Mouse (Mus musculus) embryonic stem cell, embryonic (primary cell): Measurements from ENCODE around the gene Tapbp.
"Not testable (repeated sequence)": the region's sequence is repeated elsewhere in the genome, so short reads cannot be mapped to it uniquely, and the experiment has no call there.

Source experiments
- CTCF ChIA-PET, 4 experiments: fragments of 300-600 bp in 2 of 4; fragments of 350-600 bp in 2 of 4; sonication (Branson Sonifier 250); formaldehyde crosslinking; loops; one replicate each; lab custom pipeline; 2022; ENCODE audit warnings: inconsistent platforms in 2 of 4; lab: Charles Lee
- POLR2A ChIA-PET, 4 experiments: fragments of 300-600 bp in 2 of 4; fragments of 350-600 bp in 2 of 4; sonication (Branson Sonifier 250); formaldehyde crosslinking; loops; one replicate each; lab custom pipeline; 2022; ENCODE audit warnings: antibody characterized with exemption in 4 of 4, inconsistent platforms in 1 of 4; lab: Charles Lee

Gene Tapbp

GRCm38 (mm10) chr17:33898193-33898592, 17.5 kb upstream of the Tapbp start:
- CTCF ChIA-PET, result interaction anchor here in 3 of 4 experiments (0.6 to 3.7 kb wide), 11 partner anchors 11 to 86 kb away, joined by 3 to 29 read pairs (median 9); partner anchors contain the start of genes Tapbp (in 2 of the 3), Zbtb22 (in 2 of the 3), B3galt4 (in 1 of the 3) and Daxx (in 1 of the 3)
- POLR2A ChIA-PET, result interaction anchor here (0.6 to 11.0 kb wide), 16 partner anchors 10 to 73 kb away, joined by 3 to 258 read pairs (median 5); partner anchors contain the start of genes Tapbp (in 4 of the 4), Zbtb22 (in 4 of the 4), Daxx (in 3 of the 4) and B3galt4 (in 1 of the 4)

GRCm38 (mm10) chr17:33899642-33900041, 16.1 kb upstream of the Tapbp start:
- CTCF ChIA-PET, result interaction anchor here in 3 of 4 experiments (0.7 to 3.7 kb wide), 7 partner anchors 11 to 31 kb away, joined by 3 to 29 read pairs (median 3); partner anchors contain the start of genes Tapbp (in 2 of the 3) and Zbtb22 (in 2 of the 3)
- POLR2A ChIA-PET, result interaction anchor here in 3 of 4 experiments (0.6 to 11.0 kb wide), 16 partner anchors 7 to 81 kb away, joined by 3 to 258 read pairs (median 6); partner anchors contain the start of genes Daxx (in 3 of the 3), Tapbp (in 2 of the 3), Zbtb22 (in 2 of the 3) and B3galt4 (in 1 of the 3)

- POLR2A ChIA-PET, result interaction anchor here (0.7 to 11.0 kb wide), 17 partner anchors 7 to 128 kb away, joined by 3 to 258 read pairs (median 3); partner anchors contain the start of genes Daxx (in 3 of the 4), Tapbp (in 3 of the 4), Zbtb22 (in 3 of the 4) and H2-Ke6 (in 1 of the 4)
- CTCF ChIA-PET, result interaction anchor here in 3 of 4 experiments (0.6 to 3.7 kb wide), 4 partner anchors 10 to 506 kb away, joined by 3 to 12 read pairs (median 4); partner anchors contain the start of genes Tapbp (in 1 of the 3) and Zbtb22 (in 1 of the 3)
Measured at GRCm38 (mm10) chr17:33900281-33900988, 15.3 kb upstream of the Tapbp start.

GRCm38 (mm10) chr17:33900989-33901314, 14.7 kb upstream of the Tapbp start:
- CTCF ChIA-PET, result interaction anchor here in 1 of 4 experiments (3.7 kb wide), 1 partner anchor 15 kb away, joined by 12 read pairs; the partner anchor contains the start of genes Tapbp and Zbtb22
- POLR2A ChIA-PET, result interaction anchor here (0.7 to 11.0 kb wide), 14 partner anchors 8 to 127 kb away, joined by 3 to 258 read pairs (median 3); partner anchors contain the start of genes Daxx (in 3 of the 4), Tapbp (in 2 of the 4), Zbtb22 (in 2 of the 4) and H2-Ke6 (in 1 of the 4)

- POLR2A ChIA-PET, result interaction anchor here in 3 of 4 experiments (0.7 to 11.0 kb wide), 22 partner anchors 7 to 1004 kb away, joined by 3 to 258 read pairs (median 4); partner anchors contain the start of genes Daxx (in 3 of the 3), Ndufa7 (in 2 of the 3), Rps28 (in 2 of the 3) and Tapbp (in 2 of the 3)
- CTCF ChIA-PET, result interaction anchor here in 2 of 4 experiments (0.6 to 3.1 kb wide), 4 partner anchors 10 to 242 kb away, joined by 4 to 24 read pairs (median 6); partner anchors contain the start of gene Kifc1 (in 1 of the 2)
Measured at GRCm38 (mm10) chr17:33901653-33902052, 14.0 kb upstream of the Tapbp start.

- CTCF ChIA-PET, result interaction anchor here in 2 of 4 experiments (0.6 to 3.1 kb wide), 4 partner anchors 10 to 243 kb away, joined by 4 to 24 read pairs (median 6); partner anchors contain the start of gene Kifc1 (in 1 of the 2)
- POLR2A ChIA-PET, result interaction anchor here in 3 of 4 experiments (0.7 to 11.0 kb wide), 19 partner anchors 8 to 1004 kb away, joined by 3 to 258 read pairs (median 4); partner anchors contain the start of genes Daxx (in 2 of the 3), Ndufa7 (in 2 of the 3), Rps28 (in 2 of the 3) and Tapbp (in 2 of the 3)
Measured at GRCm38 (mm10) chr17:33902079-33902478, 13.6 kb upstream of the Tapbp start.

GRCm38 (mm10) chr17:33902491-33902890, 13.2 kb upstream of the Tapbp start:
- CTCF ChIA-PET, result interaction anchor here in 3 of 4 experiments (0.6 to 3.1 kb wide), 6 partner anchors 10 to 243 kb away, joined by 4 to 24 read pairs (median 6); partner anchors contain the start of gene Kifc1 (in 1 of the 3)

GRCm38 (mm10) chr17:33903911-33904651, 11.6 kb upstream of the Tapbp start:
- ChIA-PET CTCF (interaction anchor here (0.5 to 3.1 kb wide), 11 partner anchors 11 to 377 kb away, joined by 3 to 24 read pairs (median 4); partner anchors contain the start of genes Kifc1 (in 1 of the 4), Pfdn6 (in 1 of the 4), Tapbp (in 1 of the 4) and Wdr46 (in 1 of the 4)), POLR2A (interaction anchor here (0.6 to 5.3 kb wide), 29 partner anchors 9 to 1260 kb away, joined by 3 to 60 read pairs (median 4); partner anchors contain the start of genes Tapbp (in 3 of the 4), Zbtb22 (in 3 of the 4), Rab11b (in 2 of the 4) and Rps18 (in 2 of the 4))

More at GRCm38 (mm10) chr17:33902491-33902890, 13.2 kb upstream of the Tapbp start:
- POLR2A ChIA-PET, result interaction anchor here in 3 of 4 experiments (0.6 to 11.0 kb wide), 19 partner anchors 8 to 1004 kb away, joined by 3 to 258 read pairs (median 4); partner anchors contain the start of genes Daxx (in 2 of the 3), Ndufa7 (in 2 of the 3), Rps28 (in 2 of the 3) and Tapbp (in 2 of the 3)

- POLR2A ChIA-PET, result interaction anchor here in 3 of 4 experiments (0.6 to 13.1 kb wide), 5 partner anchors 12 to 256 kb away, joined by 3 to 161 read pairs (median 39); partner anchors contain the start of genes Tapbp (in 2 of the 3), Zbtb22 (in 2 of the 3), B3galt4 (in 1 of the 3) and Ndufa7 (in 1 of the 3)
- CTCF ChIA-PET, result not testable (repeated sequence)
Measured at GRCm38 (mm10) chr17:33904835-33905234, 10.9 kb upstream of the Tapbp start, which contains the start of gene Platr17. Platr17 (plus strand) TSS chr17:33905135.

- POLR2A ChIA-PET, result interaction anchor here (0.5 to 13.1 kb wide), 79 partner anchors 8 to 1251 kb away, joined by 3 to 258 read pairs (median 4); partner anchors contain the start of genes B3galt4 (in 4 of the 4), H2-DMa (in 3 of the 4), Ndufa7 (in 3 of the 4) and Rps18 (in 3 of the 4)
- CTCF ChIA-PET, result interaction anchor here (0.6 to 5.2 kb wide), 20 partner anchors 9 to 289 kb away, joined by 3 to 51 read pairs (median 4); partner anchors contain the start of genes Kifc1 (in 2 of the 4) and Psmb8 (in 1 of the 4)
Measured at GRCm38 (mm10) chr17:33908331-33909076, 7.2 kb upstream of the Tapbp start.

GRCm38 (mm10) chr17:33909077-33909868, 6.4 kb upstream of the Tapbp start, which contains the start of gene Daxx:
Daxx (plus strand) TSS chr17:33909414.
- ChIA-PET POLR2A (interaction anchor here (0.6 to 13.1 kb wide), 78 partner anchors 7 to 1250 kb away, joined by 3 to 258 read pairs (median 4); partner anchors contain the start of genes B3galt4 (in 4 of the 4), H2-DMa (in 3 of the 4), Ndufa7 (in 3 of the 4) and Rps18 (in 3 of the 4)), CTCF (interaction anchor here in 3 of 4 experiments (0.6 to 5.2 kb wide), 20 partner anchors 8 to 216 kb away, joined by 3 to 51 read pairs (median 6); partner anchors contain the start of genes Kifc1 (in 2 of the 3), Ndufa7 (in 1 of the 3) and Rps28 (in 1 of the 3))

GRCm38 (mm10) chr17:33909869-33910250, 5.8 kb upstream of the Tapbp start:
- ChIA-PET POLR2A (interaction anchor here (0.7 to 13.1 kb wide), 36 partner anchors 7 to 311 kb away, joined by 3 to 258 read pairs (median 10); partner anchors contain the start of genes Ndufa7 (in 3 of the 4), Rps28 (in 3 of the 4), B3galt4 (in 2 of the 4) and H2-DMa (in 2 of the 4)), CTCF (interaction anchor here (0.7 to 5.2 kb wide), 12 partner anchors 9 to 85 kb away, joined by 3 to 51 read pairs (median 8); partner anchors contain the start of genes Ndufa7 (in 1 of the 4) and Rps28 (in 1 of the 4))

GRCm38 (mm10) chr17:33910346-33911051, 5.2 kb upstream of the Tapbp start:
- CTCF ChIA-PET, result interaction anchor here (0.7 to 5.2 kb wide), 15 partner anchors 9 to 86 kb away, joined by 3 to 51 read pairs (median 6); partner anchors contain the start of genes Ndufa7 (in 1 of the 4) and Rps28 (in 1 of the 4)
- POLR2A ChIA-PET, result interaction anchor here (0.6 to 13.1 kb wide), 29 partner anchors 7 to 209 kb away, joined by 3 to 258 read pairs (median 11); partner anchors contain the start of genes Ndufa7 (in 4 of the 4), Rps28 (in 4 of the 4), B3galt4 (in 2 of the 4) and H2-DMa (in 2 of the 4)
